Mouse (Mus musculus) right cerebral cortex, postnatal 14 days (tissue): Measurements from ENCODE around the gene Rack1.
A peak's percentile ranks its signal among the peaks of the same experiment; 100 is the strongest.
"Not testable (repeated sequence)": the region's sequence is repeated elsewhere in the genome, so short reads cannot be mapped to it uniquely, and the experiment has no call there.

ENCODE experiments used
- DNase-seq: peaks from one replicate; pipeline ENCODE4 v3.0.0; 2022

The Rack1 gene

GRCm38 (mm10) chr11:48843202-48843601 is 43.1 kb downstream of the Rack1 start:
- no peak for DNase-seq

GRCm38 (mm10) chr11:48844309-48844708 is 44.2 kb downstream of the Rack1 start:
- no peak for DNase-seq

GRCm38 (mm10) chr11:48845244-48845815 is 45.2 kb downstream of the Rack1 start:
- no peak for DNase-seq

- not testable (repeated sequence) for DNase-seq
These were observed 46.2 kb downstream of the Rack1 start for GRCm38 (mm10) chr11:48846362-48846761.

GRCm38 (mm10) chr11:48846881-48847280 is 46.7 kb downstream of the Rack1 start:
- DNase-seq: no peak

GRCm38 (mm10) chr11:48850240-48850639 is 50.1 kb downstream of the Rack1 start:
- DNase-seq: no peak

GRCm38 (mm10) chr11:48851270-48851995 is 51.3 kb downstream of the Rack1 start:
- DNase-seq: no peak

GRCm38 (mm10) chr11:48852190-48852589 is 52.1 kb downstream of the Rack1 start:
- DNase-seq: no peak

- no peak for DNase-seq
These were observed 52.7 kb downstream of the Rack1 start for GRCm38 (mm10) chr11:48852624-48853473.

- DNase-seq: peak; percentile 76
These were observed 53.5 kb downstream of the Rack1 start for GRCm38 (mm10) chr11:48853474-48854180.
